Mouse (Mus musculus) embryonic facial prominence, embryonic 15.5 days (tissue): ENCODE measurements around the gene Rgs6. TPM values are rescaled to one million over a fixed set of nuclear protein-coding genes. Genes with fewer than 3 reads are reported as not detected.

Source experiments
- ATAC-seq: fragments of 200-750 bp; cut with Nextera tagmentation; 2 replicates; pipeline ENCODE4 v1.8.0; 2017; ENCODE audit warnings: low read depth, moderate TSS enrichment; ENCODE audit not compliant: insufficient number of reproducible peaks, low FRiP score, low TSS enrichment
- H3K27ac ChIP-seq: fragments of 300-500 bp; sonication (generic); replicated peaks from 2 replicates; pipeline ENCODE4 v1.5.1; 2015; ENCODE audit warnings: mild to moderate bottlenecking, inconsistent platforms
- H3K27me3 ChIP-seq: fragments of 300-500 bp; sonication (generic); 2 replicates; pipeline ENCODE4 v1.6.1; 2015; ENCODE audit warnings: inconsistent platforms
- H3K36me3 ChIP-seq: fragments of 300-500 bp; sonication (generic); 2 replicates; pipeline ENCODE4 v1.6.1; 2015; ENCODE audit warnings: mild to moderate bottlenecking, inconsistent platforms
- H3K4me1 ChIP-seq: fragments of 300-500 bp; sonication (generic); 2 replicates; pipeline ENCODE4 v1.6.1; 2015; ENCODE audit warnings: inconsistent platforms
- H3K4me2 ChIP-seq: fragments of 300-500 bp; sonication (generic); replicated peaks from 2 replicates; pipeline ENCODE4 v1.6.1; 2015; ENCODE audit warnings: mild to moderate bottlenecking, inconsistent platforms
- H3K4me3 ChIP-seq: fragments of 300-500 bp; sonication (generic); replicated peaks from 2 replicates; pipeline ENCODE4 v1.5.1; 2015; ENCODE audit warnings: mild to moderate bottlenecking, inconsistent platforms
- H3K9ac ChIP-seq: fragments of 300-500 bp; sonication (generic); 2 replicates; pipeline ENCODE4 v1.6.1; 2015; ENCODE audit warnings: inconsistent platforms
- H3K9me3 ChIP-seq: fragments of 300-500 bp; sonication (generic); replicated peaks from 2 replicates; pipeline ENCODE4 v1.6.1; 2016; ENCODE audit warnings: inconsistent platforms
- WGBS: fragments of 180-500 bp; shearing (Covaris S2); methylation state at CpG from one replicate; pipeline ENCODE4 v1.1.7; 2015; 5-methylcytosine and 5-hydroxymethylcytosine counted together
- polyA plus RNA-seq: library from polyadenylated mRNA; unstranded; fragments of >200 nt; fragmentation: Nextera tagmentation; extraction: Ambion mirVana; gene quantifications from 2 replicates; pipeline ENCODE4 v1.2.1, GENCODE M21; 2015

Gene Rgs6
- polyA plus RNA-seq, 1 experiment from 2014 or later = 5.3 TPM

GRCm38 (mm10) chr12:83113971-83114370, 525.9 kb downstream of the Rgs6 start:
- Histone ChIP-seq H3K9ac (no peak overlapping the region), H3K4me3 (no peak overlapping the region), H3K9me3 (no peaks in the 10 kb centered on the region), H3K4me1 (no peaks in the 10 kb centered on the region), H3K27me3 (no peaks in the 10 kb centered on the region), H3K27ac (no peak overlapping the region), H3K4me2 (no peak overlapping the region), H3K36me3 (no peaks in the 10 kb centered on the region)
- 60% methylated on average over 3 of the region's 3 CpGs for WGBS
- no peak for ATAC-seq

DNA sequence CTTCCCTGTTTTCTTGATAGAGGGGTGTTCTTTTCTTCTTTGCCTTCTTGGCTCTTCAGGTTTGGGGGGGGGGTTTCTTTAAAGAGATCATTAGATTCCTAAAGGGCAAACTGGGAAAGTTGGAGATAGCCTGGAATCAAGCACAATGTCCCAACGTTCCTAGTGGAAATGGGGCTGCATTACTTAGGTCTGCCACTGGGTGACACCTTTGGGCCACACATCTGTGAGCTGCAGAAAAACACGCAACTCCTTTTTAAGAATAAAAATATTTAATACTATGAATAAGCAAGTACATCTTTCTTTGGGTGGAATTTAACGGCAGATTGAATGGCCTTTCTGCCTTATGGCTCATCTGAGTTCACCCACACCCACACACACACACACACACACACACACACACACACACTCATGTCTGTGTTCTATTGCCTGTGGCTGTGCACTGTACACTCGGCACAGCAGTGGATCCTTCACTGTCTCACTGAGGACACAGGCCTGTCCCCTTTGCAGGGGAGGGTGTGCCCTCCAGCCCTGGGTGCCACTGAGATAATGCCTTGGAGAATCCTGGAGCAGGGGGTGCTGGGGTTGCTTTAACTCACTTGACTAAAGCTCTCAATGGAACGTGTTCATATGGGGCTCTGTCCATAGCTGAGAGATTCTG, 526.4 kb downstream of the Rgs6 start:
- H3K4me1 ChIP-seq = no peaks in the 10 kb centered on the region
- H3K36me3 ChIP-seq = no peaks in the 10 kb centered on the region
- no peak overlapping the region for H3K27ac ChIP-seq
- H3K9me3 ChIP-seq = no peaks in the 10 kb centered on the region
- 35% methylated on average over 5 of the region's 5 CpGs for WGBS
- no peak for ATAC-seq
- H3K27me3 ChIP-seq = no peaks in the 10 kb centered on the region
- H3K4me3 ChIP-seq = no peak overlapping the region
- no peak overlapping the region for H3K9ac ChIP-seq
- no peak overlapping the region for H3K4me2 ChIP-seq

DNA sequence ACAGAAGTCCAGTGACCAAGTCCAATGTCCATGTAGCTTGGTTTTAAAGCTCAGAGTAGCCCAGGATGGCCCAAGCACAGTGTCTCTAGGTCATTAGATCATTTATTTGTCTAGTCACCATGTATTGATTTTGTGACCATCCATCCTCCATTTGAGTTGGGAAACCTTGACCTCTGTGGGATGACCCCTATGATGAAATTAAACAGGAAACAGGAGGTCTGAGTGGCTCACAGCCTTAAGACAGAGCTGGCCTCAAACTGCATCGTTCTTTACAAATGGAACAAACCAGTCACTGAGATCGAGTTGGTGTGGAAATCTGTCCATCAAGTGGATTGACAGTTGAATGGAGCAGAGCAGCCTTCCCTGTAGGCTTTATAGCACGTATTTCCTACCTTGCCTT, 536.0 kb downstream of the Rgs6 start:
- 43% methylated on average over 3 of the region's 3 CpGs for WGBS
- H3K4me3 ChIP-seq = no peak overlapping the region
- H3K4me1 ChIP-seq = no peaks in the 10 kb centered on the region
- no peak overlapping the region for H3K4me2 ChIP-seq
- H3K9me3 ChIP-seq = no peaks in the 10 kb centered on the region
- no peak for ATAC-seq
- no peaks in the 10 kb centered on the region for H3K27me3 ChIP-seq
- no peak overlapping the region for H3K9ac ChIP-seq
- no peaks in the 10 kb centered on the region for H3K36me3 ChIP-seq
- H3K27ac ChIP-seq = no peak overlapping the region

DNA sequence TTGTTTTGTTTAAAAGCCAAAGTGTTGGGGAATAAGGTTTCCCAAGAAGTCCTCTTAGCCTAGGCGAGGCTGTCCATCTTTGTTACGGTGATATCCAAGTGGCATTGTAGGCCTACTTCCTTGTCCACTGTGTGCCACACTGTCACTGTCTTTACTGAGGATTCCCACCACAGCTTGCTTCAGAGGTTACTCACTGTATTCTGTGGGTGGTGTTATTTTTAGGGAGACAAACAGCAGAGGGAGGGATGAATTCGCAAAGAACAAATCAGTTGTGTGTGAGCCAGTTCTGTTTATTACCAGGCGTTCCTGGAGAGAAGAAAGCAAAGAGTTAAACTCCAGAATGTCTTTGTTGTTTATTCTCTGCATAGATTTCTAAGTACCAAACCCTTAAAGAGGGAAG, 537.2 kb downstream of the Rgs6 start:
- ATAC-seq = no peak
- no peaks in the 10 kb centered on the region for H3K36me3 ChIP-seq

GRCm38 (mm10) chr12:83126923-83127322, 538.8 kb downstream of the Rgs6 start:
- no peaks in the 10 kb centered on the region for H3K4me1 ChIP-seq
- no peaks in the 10 kb centered on the region for H3K36me3 ChIP-seq
- no peak overlapping the region for H3K9ac ChIP-seq
- no peak for ATAC-seq
- H3K27ac ChIP-seq = no peak overlapping the region
- H3K4me2 ChIP-seq = no peak overlapping the region
- no peaks in the 10 kb centered on the region for H3K9me3 ChIP-seq
- H3K4me3 ChIP-seq = no peak overlapping the region
- WGBS = 69% methylated on average over 7 of the region's 7 CpGs
- H3K27me3 ChIP-seq = no peaks in the 10 kb centered on the region

More for the DNA sequence above, 537.2 kb downstream of the Rgs6 start:
- H3K27ac ChIP-seq = no peak overlapping the region
- no peak overlapping the region for H3K4me2 ChIP-seq
- 74% methylated on average over 4 of the region's 4 CpGs for WGBS
- H3K4me1 ChIP-seq = no peaks in the 10 kb centered on the region
- no peaks in the 10 kb centered on the region for H3K27me3 ChIP-seq
- H3K9me3 ChIP-seq = no peaks in the 10 kb centered on the region
- no peak overlapping the region for H3K9ac ChIP-seq
- H3K4me3 ChIP-seq = no peak overlapping the region

DNA sequence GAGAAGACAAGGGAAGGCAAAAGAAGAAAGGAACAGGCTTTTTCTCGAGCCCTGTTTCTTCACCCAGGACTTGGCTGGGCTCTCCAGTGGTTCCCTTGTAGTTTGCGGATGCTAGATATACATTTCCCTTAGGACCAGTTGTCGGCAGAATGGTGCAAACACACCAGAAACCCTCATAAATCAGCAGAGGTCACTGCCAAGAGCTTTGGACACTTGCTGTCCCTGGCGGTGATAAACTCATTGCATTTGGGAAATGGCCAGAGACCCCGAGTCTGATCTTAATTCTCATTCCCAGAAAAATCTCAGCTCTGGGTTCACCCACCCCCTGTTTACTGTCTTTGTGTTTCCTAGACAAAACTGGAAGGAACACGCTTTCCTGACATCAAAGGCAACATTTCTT, 539.9 kb downstream of the Rgs6 start:
- Histone ChIP-seq H3K27me3 (no peaks in the 10 kb centered on the region), H3K4me1 (no peaks in the 10 kb centered on the region), H3K9me3 (no peaks in the 10 kb centered on the region), H3K4me2 (no peak overlapping the region), H3K4me3 (no peak overlapping the region), H3K36me3 (no peaks in the 10 kb centered on the region), H3K9ac (no peak overlapping the region), H3K27ac (no peak overlapping the region)
- 76% methylated on average over 6 of the region's 6 CpGs for WGBS
- ATAC-seq = no peak

- Histone ChIP-seq H3K4me3 (no peak overlapping the region), H3K4me2 (no peak overlapping the region), H3K4me1 (no peaks in the 10 kb centered on the region), H3K9ac (no peak overlapping the region), H3K9me3 (no peaks in the 10 kb centered on the region), H3K36me3 (no peaks in the 10 kb centered on the region), H3K27me3 (no peaks in the 10 kb centered on the region), H3K27ac (no peak overlapping the region)
- ATAC-seq = no peak
- WGBS = 73% methylated on average over 3 of the region's 3 CpGs
These were observed 540.5 kb downstream of the Rgs6 start for GRCm38 (mm10) chr12:83128606-83129005.

DNA sequence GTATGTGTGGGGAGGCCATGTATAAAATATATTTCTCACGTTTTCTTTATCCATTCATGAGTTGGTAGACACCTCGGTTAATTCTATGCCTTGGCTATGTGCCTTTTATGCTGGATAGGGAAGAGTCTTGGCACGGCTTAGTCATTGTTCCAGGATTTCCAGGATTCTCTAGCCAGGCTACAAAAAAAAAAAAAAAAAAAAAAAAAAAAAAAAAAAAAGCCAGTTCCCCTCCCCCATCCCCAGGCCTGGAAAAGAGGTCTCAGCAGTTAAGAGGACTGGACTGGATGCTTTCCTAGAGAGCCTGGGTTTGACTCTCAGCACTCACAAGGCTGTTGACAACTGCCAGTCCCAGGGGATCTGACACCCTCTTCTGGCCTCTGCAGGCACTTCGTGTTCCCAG, 543.3 kb downstream of the Rgs6 start:
- Histone ChIP-seq H3K4me2 (no peak overlapping the region), H3K9ac (no peak overlapping the region), H3K27me3 (no peaks in the 10 kb centered on the region), H3K36me3 (no peaks in the 10 kb centered on the region), H3K27ac (no peak overlapping the region), H3K9me3 (no peaks in the 10 kb centered on the region), H3K4me3 (no peak overlapping the region), H3K4me1 (no peaks in the 10 kb centered on the region)
- ATAC-seq = no peak
- 62% methylated on average over 4 of the region's 4 CpGs for WGBS

DNA sequence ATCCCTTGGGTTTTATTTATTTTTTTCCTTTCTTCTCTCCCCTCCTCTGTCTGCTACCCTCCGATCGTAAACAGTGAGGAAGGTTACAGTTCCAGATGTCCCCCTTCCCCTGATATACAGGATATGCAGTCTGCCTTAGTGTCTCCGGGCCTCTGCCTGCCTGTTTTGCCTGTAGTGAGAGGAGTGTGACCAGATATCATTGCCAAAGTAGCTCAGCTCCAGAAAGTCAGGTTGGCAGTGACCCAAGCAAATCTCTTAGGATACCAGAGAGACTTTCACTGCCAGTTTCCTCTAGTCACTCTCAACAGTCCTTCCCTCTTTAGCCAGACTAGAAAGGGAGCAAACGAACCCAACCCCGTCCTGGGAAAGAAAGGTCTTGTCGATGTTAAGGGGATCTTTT, 545.7 kb downstream of the Rgs6 start:
- no peak for ATAC-seq
- 56% methylated on average over 6 of the region's 6 CpGs for WGBS
- no peak overlapping the region for H3K4me2 ChIP-seq
- no peaks in the 10 kb centered on the region for H3K4me1 ChIP-seq
- no peaks in the 10 kb centered on the region for H3K36me3 ChIP-seq
- no peaks in the 10 kb centered on the region for H3K27me3 ChIP-seq
- H3K27ac ChIP-seq = no peak overlapping the region
- H3K4me3 ChIP-seq = no peak overlapping the region
- no peak overlapping the region for H3K9ac ChIP-seq
- no peaks in the 10 kb centered on the region for H3K9me3 ChIP-seq

DNA sequence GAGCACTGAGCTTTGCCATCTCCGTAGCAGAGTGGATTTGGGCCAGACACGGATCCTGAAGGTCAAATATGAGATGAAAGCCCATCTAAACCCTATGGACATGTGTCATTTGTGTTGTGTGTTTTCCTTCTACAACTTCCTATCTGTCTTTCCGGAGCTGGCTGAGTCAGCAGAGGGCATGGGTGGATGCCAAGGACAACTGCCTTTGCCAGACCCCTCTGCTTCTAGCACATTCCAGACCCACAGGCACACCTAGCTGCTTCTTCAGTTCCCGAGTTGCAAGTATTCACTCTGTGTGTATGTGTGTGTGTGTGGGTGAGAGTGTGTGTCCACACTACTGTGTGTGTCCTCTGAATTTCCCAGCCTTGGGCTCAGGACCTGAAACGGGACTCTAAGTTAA, 547.9 kb downstream of the Rgs6 start:
- H3K27ac ChIP-seq = no peak overlapping the region
- H3K9ac ChIP-seq = no peak overlapping the region
- no peak for ATAC-seq
- H3K4me2 ChIP-seq = no peak overlapping the region
- H3K4me3 ChIP-seq = no peak overlapping the region
- 79% methylated on average over 5 of the region's 5 CpGs for WGBS
- no peaks in the 10 kb centered on the region for H3K9me3 ChIP-seq
- no peaks in the 10 kb centered on the region for H3K27me3 ChIP-seq
- no peaks in the 10 kb centered on the region for H3K36me3 ChIP-seq
- H3K4me1 ChIP-seq = no peaks in the 10 kb centered on the region

DNA sequence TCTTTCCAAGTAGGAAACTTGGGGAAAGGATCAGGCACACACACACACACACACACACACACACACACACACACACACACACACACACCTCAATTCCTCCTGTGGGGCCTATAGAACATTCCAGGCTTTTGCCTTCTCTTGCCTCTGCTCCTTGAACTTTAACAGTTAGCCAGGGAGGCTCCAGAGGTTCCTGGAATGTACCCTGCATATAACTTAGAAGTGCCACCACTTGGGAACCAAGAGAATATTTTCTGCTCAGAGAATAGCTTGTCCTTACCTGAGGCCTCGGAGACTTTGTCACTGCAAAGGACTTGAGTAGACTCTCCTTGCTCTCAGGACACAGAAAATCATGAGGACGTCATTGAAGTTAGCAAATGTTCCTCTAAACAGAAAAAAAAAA, 548.4 kb downstream of the Rgs6 start:
- Histone ChIP-seq H3K9ac (no peak overlapping the region), H3K27ac (no peak overlapping the region), H3K4me1 (no peaks in the 10 kb centered on the region), H3K36me3 (no peaks in the 10 kb centered on the region), H3K4me2 (no peak overlapping the region), H3K9me3 (no peaks in the 10 kb centered on the region), H3K4me3 (no peak overlapping the region), H3K27me3 (no peaks in the 10 kb centered on the region)
- WGBS = 87% methylated on average over 2 of the region's 2 CpGs
- no peak for ATAC-seq

DNA sequence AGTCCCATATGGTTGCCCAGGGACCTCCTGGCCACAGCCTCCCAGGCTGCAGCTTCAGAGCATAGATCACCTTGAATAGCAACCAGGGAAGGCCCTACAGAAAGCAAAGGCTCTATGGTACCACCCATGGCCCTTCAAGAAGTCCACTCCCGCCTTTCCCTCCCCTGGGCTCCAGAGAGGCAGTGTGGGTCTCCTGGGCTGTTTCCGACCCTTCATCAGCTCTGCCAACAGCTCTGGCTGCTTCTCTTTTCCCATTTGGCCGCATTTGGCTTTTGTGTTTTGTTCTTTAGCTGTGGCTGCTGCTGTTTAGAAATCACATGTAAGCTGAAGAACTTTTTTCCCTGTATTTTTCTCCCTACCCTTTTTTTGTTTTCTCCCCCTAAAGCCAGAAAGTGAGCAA, 548.9 kb downstream of the Rgs6 start:
- H3K27ac ChIP-seq = no peak overlapping the region
- no peak for ATAC-seq
- H3K4me1 ChIP-seq = no peaks in the 10 kb centered on the region
- no peaks in the 10 kb centered on the region for H3K36me3 ChIP-seq
- H3K4me2 ChIP-seq = no peak overlapping the region
- WGBS = 63% methylated on average over 3 of the region's 3 CpGs
- H3K9me3 ChIP-seq = no peaks in the 10 kb centered on the region
- H3K27me3 ChIP-seq = no peaks in the 10 kb centered on the region
- H3K9ac ChIP-seq = no peak overlapping the region
- H3K4me3 ChIP-seq = no peak overlapping the region
